Mouse (Mus musculus): Measurements from ENCODE around the gene Upp2. TPM values are rescaled to one million over a fixed set of nuclear protein-coding genes. Genes with fewer than 3 reads are reported as not detected.
A peak's percentile ranks its signal among the peaks of the same experiment; 100 is the strongest.

Gene Upp2
- polyA plus RNA-seq, 1 experiment, result 7.6 TPM

- Histone ChIP-seq H3K4me1 (ENCODE audit: control insufficient read depth, insufficient read depth, low read length) (no peaks in the 10 kb centered on the region), H3K4me3 (replicated peaks; ENCODE audit: extremely low read depth, low read depth, low read length) (no peak overlapping the region)
- no peak for DNase-seq
- TF ChIP-seq POLR2A (IDR thresholded peaks at IDR 0.05; ENCODE audit: borderline replicate concordance, extremely low read depth, low read depth, low read length) (no peak), CTCF (IDR thresholded peaks at IDR 0.05; ENCODE audit: insufficient read depth, low read length) (no peak)
- WGBS, result 62% methylated on average over 2 of the region's 2 CpGs
These were observed 60.9 kb downstream of the Upp2 start for GRCm38 (mm10) chr2:58627981-58628380.

DNA sequence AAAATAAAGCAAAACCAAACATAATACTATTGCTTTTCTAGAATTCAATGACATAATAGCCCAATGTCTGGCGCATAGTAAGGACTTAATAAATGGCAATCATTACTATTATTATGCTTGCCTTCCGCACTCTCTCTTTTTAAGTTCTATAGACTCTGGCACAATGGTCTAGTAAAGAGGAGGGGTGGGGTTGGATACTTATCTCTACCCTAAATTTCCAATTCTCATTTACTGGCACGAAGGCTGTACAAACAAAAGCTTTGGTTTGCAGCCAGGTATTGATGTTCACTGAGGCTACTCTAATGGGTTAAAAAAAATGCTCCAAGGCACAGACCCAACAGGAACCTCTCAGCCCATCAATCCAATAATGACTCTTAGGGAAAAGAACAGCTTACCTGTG lies 61.9 kb downstream of the Upp2 start:
- H3K4me1 ChIP-seq (ENCODE audit: control insufficient read depth, insufficient read depth, low read length), result no peaks in the 10 kb centered on the region
- no peak for TF ChIP-seq CTCF (IDR thresholded peaks at IDR 0.05; ENCODE audit: insufficient read depth, low read length)
- no peak for TF ChIP-seq POLR2A (IDR thresholded peaks at IDR 0.05; ENCODE audit: borderline replicate concordance, extremely low read depth, low read depth, low read length)
- 75% methylated on average over 3 of the region's 3 CpGs for whole genome bisulfite sequencing
- no peak for DNase-seq
- H3K4me3 ChIP-seq (replicated peaks; ENCODE audit: extremely low read depth, low read depth, low read length), result no peak overlapping the region

GRCm38 (mm10) chr2:58629440-58629839 lies 62.3 kb downstream of the Upp2 start:
- 55% methylated on average over 7 of the region's 7 CpGs for WGBS
- no peak for TF ChIP-seq POLR2A (IDR thresholded peaks at IDR 0.05; ENCODE audit: borderline replicate concordance, extremely low read depth, low read depth, low read length)
- Histone ChIP-seq H3K4me3 (replicated peaks; ENCODE audit: extremely low read depth, low read depth, low read length) (no peak overlapping the region), H3K4me1 (ENCODE audit: control insufficient read depth, insufficient read depth, low read length) (no peaks in the 10 kb centered on the region)
- DNase-seq, result no peak

GRCm38 (mm10) chr2:58633791-58634190 lies 66.7 kb downstream of the Upp2 start:
- 89% methylated on average over 11 of the region's 11 CpGs for WGBS
- Histone ChIP-seq H3K4me3 (replicated peaks; ENCODE audit: extremely low read depth, low read depth, low read length) (no peak overlapping the region), H3K4me1 (ENCODE audit: control insufficient read depth, insufficient read depth, low read length) (no peaks in the 10 kb centered on the region)
- DNase-seq, result no peak
- no peak for TF ChIP-seq CTCF (IDR thresholded peaks at IDR 0.05; ENCODE audit: insufficient read depth, low read length)
- TF ChIP-seq POLR2A (IDR thresholded peaks at IDR 0.05; ENCODE audit: borderline replicate concordance, extremely low read depth, low read depth, low read length), result no peak

DNA sequence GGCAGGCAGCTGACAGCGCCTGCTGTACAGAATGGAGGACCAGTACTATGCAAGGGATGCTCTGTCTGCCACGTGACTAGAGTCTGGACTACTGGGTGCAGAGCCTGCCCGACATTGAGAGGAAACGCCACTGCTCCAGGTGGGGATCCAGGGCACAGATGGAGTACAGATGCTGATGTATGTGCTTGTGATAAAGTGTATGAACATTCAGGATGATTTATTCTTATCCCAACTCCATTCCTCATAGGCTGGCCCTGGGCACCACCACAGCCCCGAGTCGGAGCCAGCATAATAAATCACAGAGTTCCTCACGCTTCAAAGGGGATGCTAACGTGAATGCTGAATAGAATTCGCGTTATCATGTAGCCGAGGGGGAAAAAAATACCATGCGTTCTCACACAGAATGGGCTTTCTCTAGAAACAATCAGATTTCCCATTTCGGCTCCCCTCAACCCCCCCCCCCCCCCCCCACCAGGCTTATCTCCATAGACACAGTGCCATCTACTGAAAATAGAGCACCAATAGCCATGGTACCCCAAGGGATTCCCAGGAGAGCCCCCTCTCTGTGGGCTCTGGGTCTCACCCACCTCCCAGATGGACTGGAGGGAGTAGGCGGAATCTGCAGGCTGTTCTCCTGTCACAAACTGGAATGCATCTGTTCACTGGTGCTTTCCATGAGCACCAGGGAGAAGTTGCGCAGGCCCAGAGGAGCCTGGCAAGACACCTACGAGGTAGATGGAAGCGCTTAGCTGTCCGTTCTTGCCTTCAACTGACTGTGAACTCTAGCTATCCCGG lies 74.9 kb downstream of the Upp2 start:
- no peak overlapping the region for H3K4me3 ChIP-seq (replicated peaks; ENCODE audit: extremely low read depth, low read depth, low read length)
- no peak for DNase-seq
- TF ChIP-seq CTCF (IDR thresholded peaks at IDR 0.05; ENCODE audit: insufficient read depth, low read length) (no peak), POLR2A (IDR thresholded peaks at IDR 0.05; ENCODE audit: borderline replicate concordance, extremely low read depth, low read depth, low read length) (no peak)
- 79% methylated on average over 19 of the region's 19 CpGs for WGBS
- H3K4me1 ChIP-seq (ENCODE audit: control insufficient read depth, insufficient read depth, low read length), result no peaks in the 10 kb centered on the region

- Histone ChIP-seq H3K4me1 (ENCODE audit: control insufficient read depth, insufficient read depth, low read length) (no peaks in the 10 kb centered on the region), H3K4me3 (replicated peaks; ENCODE audit: extremely low read depth, low read depth, low read length) (no peak overlapping the region)
- DNase-seq, result no peak
- TF ChIP-seq POLR2A (IDR thresholded peaks at IDR 0.05; ENCODE audit: borderline replicate concordance, extremely low read depth, low read depth, low read length) (no peak), CTCF (IDR thresholded peaks at IDR 0.05; ENCODE audit: insufficient read depth, low read length) (no peak)
- WGBS, result 96% methylated on average over 6 of the region's 6 CpGs
These were observed 78.6 kb downstream of the Upp2 start for GRCm38 (mm10) chr2:58645667-58646066.

GRCm38 (mm10) chr2:58655169-58655568 lies 88.1 kb downstream of the Upp2 start:
- H3K4me3 ChIP-seq (replicated peaks; ENCODE audit: extremely low read depth, low read depth, low read length), result no peak overlapping the region
- DNase-seq, result no peak
- WGBS, result 88% methylated on average over 6 of the region's 6 CpGs
- no peaks in the 10 kb centered on the region for H3K4me1 ChIP-seq (ENCODE audit: control insufficient read depth, insufficient read depth, low read length)
- TF ChIP-seq POLR2A (IDR thresholded peaks at IDR 0.05; ENCODE audit: borderline replicate concordance, extremely low read depth, low read depth, low read length), result no peak
- no peak for TF ChIP-seq CTCF (IDR thresholded peaks at IDR 0.05; ENCODE audit: insufficient read depth, low read length)

- TF ChIP-seq CTCF (IDR thresholded peaks at IDR 0.05; ENCODE audit: insufficient read depth, low read length), result no peak
- no peak for TF ChIP-seq POLR2A (IDR thresholded peaks at IDR 0.05; ENCODE audit: borderline replicate concordance, extremely low read depth, low read depth, low read length)
- no peak for DNase-seq
- Histone ChIP-seq H3K4me3 (replicated peaks; ENCODE audit: extremely low read depth, low read depth, low read length) (no peak overlapping the region), H3K4me1 (ENCODE audit: control insufficient read depth, insufficient read depth, low read length) (no peaks in the 10 kb centered on the region)
- 89% methylated on average over 1 of the region's 1 CpGs for WGBS
These were observed 89.9 kb downstream of the Upp2 start for GRCm38 (mm10) chr2:58656959-58657358.

GRCm38 (mm10) chr2:58657855-58658254 lies 90.8 kb downstream of the Upp2 start:
- TF ChIP-seq POLR2A (IDR thresholded peaks at IDR 0.05; ENCODE audit: borderline replicate concordance, extremely low read depth, low read depth, low read length) (no peak), CTCF (IDR thresholded peaks at IDR 0.05; ENCODE audit: insufficient read depth, low read length) (0 out of 2 replicates have a peak, but pooled peaks have one; percentile 1)
- Histone ChIP-seq H3K4me3 (replicated peaks; ENCODE audit: extremely low read depth, low read depth, low read length) (no peak overlapping the region), H3K4me1 (ENCODE audit: control insufficient read depth, insufficient read depth, low read length) (no peaks in the 10 kb centered on the region)
- no peak for DNase-seq
- 90% methylated on average over 10 of the region's 10 CpGs for WGBS

DNA sequence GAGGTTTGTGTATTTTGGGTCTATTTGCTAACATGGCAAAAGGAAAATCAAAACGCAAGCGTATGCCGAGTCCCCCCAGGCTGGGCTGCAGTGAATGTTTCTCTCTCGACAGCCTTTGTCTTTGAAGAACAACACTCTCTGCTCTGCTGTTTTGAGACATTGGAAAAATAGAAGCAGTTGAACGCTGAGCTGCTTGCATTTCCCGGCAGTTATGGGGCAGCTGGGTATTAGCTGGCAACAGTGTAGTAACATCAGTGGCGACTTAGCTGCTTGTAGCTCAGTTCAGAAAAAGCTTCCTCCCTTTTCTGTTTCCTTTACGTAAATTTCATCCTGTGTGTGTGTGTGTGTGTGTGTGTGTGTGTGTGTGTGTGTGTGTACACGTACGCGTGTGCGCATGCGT lies 93.5 kb downstream of the Upp2 start:
- DNase-seq, result no peak
- no peak for TF ChIP-seq CTCF (IDR thresholded peaks at IDR 0.05; ENCODE audit: insufficient read depth, low read length)
- TF ChIP-seq POLR2A (IDR thresholded peaks at IDR 0.05; ENCODE audit: borderline replicate concordance, extremely low read depth, low read depth, low read length), result no peak
- 61% methylated on average over 13 of the region's 13 CpGs for WGBS
- Histone ChIP-seq H3K4me1 (ENCODE audit: control insufficient read depth, insufficient read depth, low read length) (no peaks in the 10 kb centered on the region), H3K4me3 (replicated peaks; ENCODE audit: extremely low read depth, low read depth, low read length) (no peak overlapping the region)
